Mouse (Mus musculus): ENCODE measurements around the gene Pced1b. TPM values are rescaled to one million over a fixed set of nuclear protein-coding genes. Genes with fewer than 3 reads are reported as not detected.

Pced1b gene
- polyA plus RNA-seq, 1 experiment from 2014 or later = 8.5 TPM

Other genes starting within 250 kb of the Pced1b start
- 74.8 and 84.2 TPM in 2 replicates for gene Slc38a4, start 191.2 kb upstream of the Pced1b start, polyA plus RNA-seq (2014; fragmentation: Nextera tagmentation; extraction: Ambion mirVana)
- gene Amigo2, start 180 bp downstream of the Pced1b start, polyA plus RNA-seq (2014; fragmentation: Nextera tagmentation; extraction: Ambion mirVana) = 1.9 and 3.2 TPM in 2 replicates